Mouse (Mus musculus) heart, postnatal 0 days (tissue): Measurements from ENCODE around the gene Pipox. TPM values are rescaled to one million over a fixed set of nuclear protein-coding genes. Genes with fewer than 3 reads are reported as not detected.

Experiments used
- ATAC-seq: fragments of 200-750 bp; cut with Nextera tagmentation; 2 replicates; pipeline ENCODE4 v1.8.0; 2017; ENCODE audit warnings: low read depth, moderate number of reproducible peaks, moderate library complexity; ENCODE audit not compliant: insufficient read depth
- DNase-seq: peaks from one replicate; pipeline ENCODE4 v3.0.0-alpha.2; 2016; ENCODE audit warnings: low spot score
- H3K27ac ChIP-seq: fragments of 300-500 bp; sonication (generic); 2 replicates; pipeline ENCODE4 v1.5.1; 2014; ENCODE audit warnings: low read depth, mild to moderate bottlenecking
- H3K27me3 ChIP-seq: fragments of 300-500 bp; sonication (generic); 2 replicates; pipeline ENCODE4 v1.6.1; 2014; ENCODE audit warnings: low read length, mixed read lengths; ENCODE audit not compliant: control insufficient read depth, insufficient read depth
- H3K36me3 ChIP-seq: fragments of 300-500 bp; sonication (generic); replicated peaks from 2 replicates; pipeline ENCODE4 v1.6.1; 2014; ENCODE audit warnings: low read length, mixed read lengths; ENCODE audit not compliant: control insufficient read depth, insufficient read depth
- H3K4me1 ChIP-seq: fragments of 300-500 bp; sonication (generic); 2 replicates; pipeline ENCODE4 v1.6.1; 2014; ENCODE audit warnings: antibody characterized with exemption; ENCODE audit not compliant: control insufficient read depth, insufficient read depth
- H3K4me2 ChIP-seq: fragments of 300-500 bp; sonication (generic); 2 replicates; pipeline ENCODE4 v1.6.1; 2014; ENCODE audit warnings: low read depth, mild to moderate bottlenecking, low read length, moderate library complexity
- H3K4me3 ChIP-seq: fragments of 300-500 bp; sonication (generic); 2 replicates; pipeline ENCODE4 v1.5.1; 2014; ENCODE audit warnings: low read depth, low read length
- H3K9ac ChIP-seq: fragments of 300-500 bp; sonication (generic); replicated peaks from 2 replicates; pipeline ENCODE4 v1.6.1; 2014; ENCODE audit warnings: low read depth, low read length, mixed read lengths
- H3K9me3 ChIP-seq: fragments of 300-500 bp; sonication (generic); replicated peaks from 2 replicates; pipeline ENCODE4 v1.6.1; 2016; ENCODE audit warnings: low read length; ENCODE audit not compliant: control insufficient read depth
- CTCF ChIP-seq: IDR thresholded peaks from 2 replicates; pipeline ENCODE4 v1.5.1; 2016; ENCODE audit warnings: antibody characterized with exemption, control low read depth, low read depth
- EP300 ChIP-seq: IDR thresholded peaks from 2 replicates; pipeline ENCODE4 v1.6.1; 2016; ENCODE audit warnings: antibody characterized with exemption, low read depth
- WGBS: fragments of 180-500 bp; shearing (Covaris S2); extraction: QIAGEN DNeasy Blood & Tissue Kit; methylation state at CpG from one replicate; pipeline ENCODE4 v1.1.7; 2014; 5-methylcytosine and 5-hydroxymethylcytosine counted together
- polyA plus RNA-seq: library from polyadenylated mRNA; unstranded; fragments of >200 nt; fragmentation: Nextera tagmentation; extraction: Ambion mirVana; gene quantifications from 2 replicates; pipeline ENCODE4 v1.2.1, GENCODE M21; 2015
- total RNA-seq: library from RNA; depleted of rRNA; stranded (reverse); fragments of >200 nt; gene quantifications from 2 replicates; pipeline ENCODE4 v1.2.3, GENCODE M21; 2014; ENCODE audit warnings: low replicate concordance

Pipox gene
- total and polyA plus RNA-seq, 2 experiments from 2014 or later, result 2.4 to 2.6 TPM

GRCm38 (mm10) chr11:77867419-77868083 is 26.3 kb downstream of the Pipox start:
- no peak overlapping the region for H3K4me2 ChIP-seq
- DNase-seq, result no peak
- peaks cover 13% of the 10 kb centered on the region; the same call in 1 of the 2 replicates for H3K4me1 ChIP-seq
- H3K36me3 ChIP-seq, result peaks cover 32% of the 10 kb centered on the region
- H3K9me3 ChIP-seq, result no peaks in the 10 kb centered on the region
- ATAC-seq, result no peak
- no peak overlapping the region for H3K27ac ChIP-seq
- TF ChIP-seq EP300 (no peak), CTCF (no peak)
- WGBS, result 38% methylated on average over 11 of the region's 12 CpGs
- H3K9ac ChIP-seq, result no peak overlapping the region
- no peaks in the 10 kb centered on the region for H3K27me3 ChIP-seq
- H3K4me3 ChIP-seq, result no peak overlapping the region

- DNase-seq (no peak), ATAC-seq (no peak)
- Histone ChIP-seq H3K27me3 (no peaks in the 10 kb centered on the region), H3K9me3 (no peaks in the 10 kb centered on the region), H3K27ac (no peak overlapping the region), H3K4me1 (0 out of 2 replicates have a peak, but pooled peaks cover 4% of the 10 kb centered on the region), H3K4me3 (no peak overlapping the region), H3K36me3 (peaks cover 55% of the 10 kb centered on the region), H3K4me2 (no peak overlapping the region), H3K9ac (no peak overlapping the region)
- 70% methylated on average over 12 of the region's 12 CpGs for WGBS
- TF ChIP-seq CTCF, result no peak
- no peak for TF ChIP-seq EP300
These were observed 29.1 kb downstream of the Pipox start for GRCm38 (mm10) chr11:77864771-77865170.

DNA sequence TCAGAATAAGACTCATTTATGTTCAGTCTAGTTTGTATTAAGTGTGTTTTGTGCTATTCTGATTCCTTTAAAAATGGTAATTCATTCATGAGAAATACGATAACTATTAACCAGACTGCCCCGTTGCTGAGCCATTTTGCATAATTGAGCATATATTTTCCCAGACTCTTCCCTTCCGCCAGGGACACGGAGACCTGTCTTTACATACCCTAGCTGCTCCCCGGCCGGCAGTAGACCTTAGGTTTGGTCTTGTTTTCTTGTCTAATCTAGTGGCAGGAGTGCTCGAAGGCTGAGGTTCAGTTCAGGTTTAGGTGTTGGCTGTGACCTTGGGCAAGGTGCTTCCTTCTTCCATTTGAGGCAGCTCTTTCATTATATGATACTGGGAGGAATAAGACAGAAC is 31.0 kb downstream of the Pipox start:
- Histone ChIP-seq H3K4me2 (no peak overlapping the region), H3K4me3 (no peak overlapping the region), H3K27ac (no peak overlapping the region), H3K36me3 (peaks cover 74% of the 10 kb centered on the region), H3K9ac (no peak overlapping the region), H3K27me3 (no peaks in the 10 kb centered on the region), H3K4me1 (0 out of 2 replicates have a peak, but pooled peaks cover 4% of the 10 kb centered on the region), H3K9me3 (no peaks in the 10 kb centered on the region)
- WGBS, result 81% methylated on average over 7 of the region's 7 CpGs
- DNase-seq (no peak), ATAC-seq (no peak)
- TF ChIP-seq CTCF (no peak), EP300 (no peak)

DNA sequence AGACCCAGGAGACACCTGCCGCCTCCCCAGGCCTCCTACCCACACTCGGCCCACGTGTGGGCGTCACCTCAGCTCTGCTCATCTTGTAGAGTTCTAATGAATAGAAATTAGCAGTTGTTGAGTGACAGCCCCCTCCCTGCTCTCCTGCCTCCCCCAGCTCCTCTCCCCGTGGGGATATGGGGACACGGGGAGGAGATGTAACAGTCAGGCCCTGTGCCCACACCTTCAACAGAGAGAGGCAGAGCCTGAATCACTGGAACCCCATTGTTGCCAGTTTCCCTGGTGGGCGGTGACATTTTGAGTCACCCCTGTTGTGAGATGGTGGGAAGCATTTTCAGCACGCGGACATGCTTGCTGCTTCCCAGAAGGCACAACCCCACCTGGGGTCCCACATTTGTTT is 32.9 kb downstream of the Pipox start:
- DNase-seq, result no peak
- 67% methylated on average over 9 of the region's 9 CpGs for WGBS
- Histone ChIP-seq H3K9ac (no peak overlapping the region), H3K36me3 (peaks cover 81% of the 10 kb centered on the region), H3K4me2 (no peak overlapping the region), H3K4me1 (no peaks in the 10 kb centered on the region), H3K9me3 (no peaks in the 10 kb centered on the region), H3K4me3 (no peak overlapping the region), H3K27ac (no peak overlapping the region), H3K27me3 (no peaks in the 10 kb centered on the region)
- TF ChIP-seq CTCF (no peak), EP300 (no peak)
- no peak for ATAC-seq

DNA sequence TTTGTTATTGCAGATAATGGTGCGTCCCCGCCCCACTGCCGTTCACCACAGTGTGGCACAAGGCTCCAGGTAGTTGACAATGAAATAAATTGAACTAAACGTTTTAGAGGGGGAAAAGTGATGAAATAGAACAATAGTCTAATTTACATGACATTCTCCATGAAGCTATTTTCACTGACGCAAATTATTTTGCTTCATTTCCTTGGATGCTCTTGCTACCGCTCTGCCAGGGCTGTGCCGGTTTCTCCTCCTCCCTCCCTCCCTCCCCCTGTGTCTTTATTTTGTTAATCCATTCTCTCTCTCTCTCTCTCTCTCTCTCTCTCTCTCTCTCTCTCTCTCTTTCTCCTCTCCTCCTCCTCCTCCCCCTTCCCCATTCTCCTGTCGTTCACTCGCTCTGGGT is 35.3 kb downstream of the Pipox start:
- H3K27ac ChIP-seq, result no peak overlapping the region
- TF ChIP-seq CTCF, result no peak
- no peak for TF ChIP-seq EP300
- H3K36me3 ChIP-seq, result peaks cover 83% of the 10 kb centered on the region
- no peak for ATAC-seq
- H3K4me3 ChIP-seq, result no peak overlapping the region
- H3K9me3 ChIP-seq, result no peaks in the 10 kb centered on the region
- H3K4me2 ChIP-seq, result no peak overlapping the region
- H3K27me3 ChIP-seq, result no peaks in the 10 kb centered on the region
- no peaks in the 10 kb centered on the region for H3K4me1 ChIP-seq
- WGBS, result 71% methylated on average over 9 of the region's 9 CpGs
- no peak overlapping the region for H3K9ac ChIP-seq
- no peak for DNase-seq

- Histone ChIP-seq H3K9me3 (no peaks in the 10 kb centered on the region), H3K9ac (no peak overlapping the region), H3K27ac (no peak overlapping the region), H3K27me3 (no peaks in the 10 kb centered on the region), H3K4me1 (no peaks in the 10 kb centered on the region), H3K4me2 (no peak overlapping the region), H3K4me3 (no peak overlapping the region), H3K36me3 (peaks cover 96% of the 10 kb centered on the region)
- TF ChIP-seq EP300 (no peak), CTCF (no peak)
- DNase-seq (no peak), ATAC-seq (no peak)
- 88% methylated on average over 6 of the region's 6 CpGs for WGBS
These were observed 36.8 kb downstream of the Pipox start for GRCm38 (mm10) chr11:77857089-77857488.
